16 mouse cellular contexts compared by ENCODE assay signal in genomic region chr14:28959042-28959441, GRCm38 (mm10). TPM values are rescaled to one million over a fixed set of nuclear protein-coding genes. Genes with fewer than 3 reads are reported as not detected.
DNase-seq lines count a peak whose midpoint lies in the region; ATAC-seq lines count a peak whose summit lies in the region.
"Had no signal": no experiment of that assay in that cellular context is flagged by ENCODE, and none has a peak within 500 bp of the region (broad histone marks: within the 10 kb centered on the region; RNA-seq: fewer than 3 reads in every experiment).

No protein-coding gene starts in this region.

- WGBS in neural tube, embryonic 11.5 days = 52% methylated on average over 3 of the region's 3 CpGs
- 20% methylated on average over 3 of the region's 3 CpGs for WGBS in midbrain, embryonic 11.5 days

- H3K36me3 ChIP-seq in neural tube, embryonic 11.5 days (ENCODE audit: control insufficient read depth, insufficient read depth, low read length) = no peaks in the 10 kb centered on the region
- no peaks in the 10 kb centered on the region for H3K36me3 ChIP-seq in midbrain, embryonic 11.5 days (ENCODE audit: control insufficient read depth, insufficient read depth, low read length)
- H3K36me3 ChIP-seq: liver, embryonic 15.5 days had no signal

- no peak overlapping the region for H3K4me2 ChIP-seq in neural tube, embryonic 11.5 days (ENCODE audit: low read depth)
- no peak overlapping the region for H3K4me2 ChIP-seq in midbrain, embryonic 11.5 days
- H3K4me2 ChIP-seq: liver, embryonic 15.5 days had no signal

- peak overlapping the region; percentile 49; the same call in 1 of the 2 replicates for H3K27ac ChIP-seq in neural tube, embryonic 11.5 days (ENCODE audit: low read depth, low read length)
- H3K27ac ChIP-seq in midbrain, embryonic 11.5 days (ENCODE audit: low read depth, low read length) = peak overlapping the region; percentile 92
- H3K27ac ChIP-seq: liver, embryonic 15.5 days; macrophage had no signal

- no peak overlapping the region for H3K4me3 ChIP-seq in neural tube, embryonic 11.5 days (ENCODE audit: low read depth, low read length)
- H3K4me3 ChIP-seq in midbrain, embryonic 11.5 days (ENCODE audit: low read depth, low read length) = no peak overlapping the region
- H3K4me3 ChIP-seq: erythroblast, embryonic 14.5 days; liver, embryonic 15.5 days; myocyte had no signal

- no peak for DNase-seq in frontal cortex, postnatal 25 days (ENCODE audit: low spot score in 2 of 2)
- DNase-seq in neural tube, embryonic 11.5 days (ENCODE audit: low spot score) = no peak
- no peak for DNase-seq in neural tube, embryonic 10.5 days (ENCODE audit: extremely low spot score, low spot score)
- peak; percentile 92 for DNase-seq in midbrain, embryonic 11.5 days (ENCODE audit: low spot score, missing footprints)
- peak; percentile 55 for DNase-seq in retina, postnatal 1 day
- DNase-seq in urinary bladder, adult 18-20 months (ENCODE audit: low spot score in 2 of 2) = no peak
- DNase-seq in thymus, postnatal 4 days = no peak
- DNase-seq: gastrocnemius, postnatal 25 days; kidney, postnatal 14 days; thymus, adult 2 months had no signal

- no peaks in the 10 kb centered on the region for H3K27me3 ChIP-seq in neural tube, embryonic 11.5 days (ENCODE audit: control insufficient read depth, insufficient read depth, low read length)
- H3K27me3 ChIP-seq in midbrain, embryonic 11.5 days (ENCODE audit: control insufficient read depth, insufficient read depth, low read length) = no peaks in the 10 kb centered on the region
- H3K27me3 ChIP-seq: liver, embryonic 15.5 days had no signal

- peaks cover 18% of the 10 kb centered on the region for H3K4me1 ChIP-seq in neural tube, embryonic 11.5 days (ENCODE audit: control insufficient read depth, insufficient read depth, low read length)
- H3K4me1 ChIP-seq in midbrain, embryonic 11.5 days (ENCODE audit: control insufficient read depth, insufficient read depth, low read length) = peaks cover 52% of the 10 kb centered on the region
- H3K4me1 ChIP-seq: liver, embryonic 15.5 days had no signal

- no peak overlapping the region for H3K9ac ChIP-seq in neural tube, embryonic 11.5 days (ENCODE audit: low read length)
- no peak overlapping the region; the same call in 1 of the 2 replicates for H3K9ac ChIP-seq in midbrain, embryonic 11.5 days (ENCODE audit: low read length)
- H3K9ac ChIP-seq: liver, embryonic 15.5 days had no signal

- no peaks in the 10 kb centered on the region for H3K9me3 ChIP-seq in neural tube, embryonic 11.5 days (ENCODE audit: control insufficient read depth, low read length)
- H3K9me3 ChIP-seq in midbrain, embryonic 11.5 days (ENCODE audit: control insufficient read depth, low read length) = no peaks in the 10 kb centered on the region
- H3K9me3 ChIP-seq: liver, embryonic 15.5 days had no signal

- ATAC-seq in frontal cortex, adult (ENCODE audit: low TSS enrichment) = 0 out of 2 replicates have a peak, but pooled peaks have one; percentile 32
- peak; percentile 66 for ATAC-seq in neural tube, embryonic 11.5 days (ENCODE audit: insufficient read depth, low FRiP score, low TSS enrichment)
- ATAC-seq in midbrain, embryonic 11.5 days (ENCODE audit: low FRiP score) = peak; percentile 53

RNA-seq across cellular contexts. Expression of gene Lrtm1, which starts 59.0 kb away (rescaled TPM):
- 0.20 and 0.39 TPM in 2 replicates for polyA plus RNA-seq in neural tube, embryonic 11.5 days (2014; fragmentation: Nextera tagmentation; extraction: Ambion mirVana)
- 5.8 and 6.2 TPM in 2 replicates for polyA plus RNA-seq in midbrain, embryonic 11.5 days (2014; fragmentation: Nextera tagmentation; extraction: Ambion mirVana)
- polyA plus RNA-seq: intestine, embryonic 16.5 days; macrophage had no signal

Comparison
In these comparisons a context has a peak if more than half of its experiments do, and no peak if none do; other contexts are left out.
1. DNase-seq: peak in midbrain, embryonic 11.5 days (single experiment) and retina, postnatal 1 day (single experiment); none in frontal cortex, postnatal 25 days (0 of 2), neural tube, embryonic 11.5 days (single experiment), neural tube, embryonic 10.5 days (single experiment), urinary bladder, adult 18-20 months (0 of 2) and thymus, postnatal 4 days (single experiment).
2. Peak in every context shown above with its lines, with median percentiles within 50 percentile points of each other: ATAC-seq.